Mouse (Mus musculus): ENCODE measurements around the gene Retreg3.

DNA sequence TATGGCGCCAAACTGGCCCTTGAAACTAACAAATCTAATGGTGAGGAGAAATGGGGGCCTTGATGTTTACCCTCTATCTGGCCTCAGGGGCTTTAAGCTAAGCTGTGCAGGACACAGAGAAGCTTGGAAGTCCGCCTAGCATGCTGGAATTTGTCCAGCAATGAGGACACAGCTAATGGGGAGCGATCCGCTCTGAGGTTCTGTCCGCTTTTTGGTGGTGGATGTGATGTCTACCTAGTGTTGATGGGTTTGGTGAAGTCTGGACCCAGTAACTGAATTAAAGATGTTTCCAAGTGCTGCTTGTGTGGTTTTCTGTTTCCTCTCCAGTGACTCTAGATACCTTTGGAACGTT is 33.4 kb downstream of the Retreg3 start:
- TF ChIP-seq CTCF (IDR thresholded peaks at IDR 0.05; ENCODE audit: borderline replicate concordance, control insufficient read depth, extremely low read depth, insufficient read depth, low read length, poor library complexity): no peak
- TF ChIP-seq POLR2A (IDR thresholded peaks at IDR 0.05; ENCODE audit: control insufficient read depth, extremely low read depth, insufficient read depth, low read length, poor library complexity): no peak
